In the genomic region with DNA sequence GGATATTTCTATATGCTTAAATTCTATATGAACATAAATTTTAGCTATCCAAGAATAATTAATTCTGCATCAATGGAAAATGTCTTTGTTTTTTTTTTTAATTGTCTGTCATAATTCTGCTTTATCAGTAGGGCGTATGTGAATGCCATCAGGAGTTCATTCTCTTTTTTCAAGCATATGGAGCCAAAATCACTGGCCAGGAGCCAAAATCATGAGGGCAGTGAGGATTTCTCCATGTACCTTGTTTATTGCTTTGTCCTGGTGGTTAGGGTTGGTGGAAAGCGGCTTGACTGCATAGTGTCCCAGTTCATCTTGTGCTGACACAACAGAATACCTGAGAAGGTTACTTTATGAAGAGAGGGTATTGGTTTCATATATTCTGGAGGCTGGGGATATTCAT, we compare ENCODE assay signal across 20 mouse cellular contexts.
A peak's percentile ranks its signal among the peaks of the same experiment; 100 is the strongest.
DNase-seq lines count a peak whose midpoint lies in the region; TF ChIP-seq lines count a peak whose summit lies in the region.
"Had no signal": no experiment of that assay in that cellular context is flagged by ENCODE, and none has a peak within 500 bp of the region (broad histone marks: within the 10 kb centered on the region; RNA-seq: fewer than 3 reads in every experiment).

No protein-coding gene starts in this region.

- no peak overlapping the region for H3K4me3 ChIP-seq in cerebellum, adult 2 months (replicated peaks; ENCODE audit: insufficient read depth, low read depth, low read length)
- H3K4me3 ChIP-seq: embryonic facial prominence, embryonic 12.5 days; embryonic facial prominence, embryonic 15.5 days; gastrocnemius, adult 2 months; hindbrain, embryonic 12.5 days; hindbrain, embryonic 15.5 days had no signal

- H3K27ac ChIP-seq in cerebellum, adult 2 months (ENCODE audit: insufficient read depth, low read length) = no peak overlapping the region
- H3K27ac ChIP-seq: embryonic facial prominence, embryonic 12.5 days; embryonic facial prominence, embryonic 15.5 days; gastrocnemius, adult 2 months; hindbrain, embryonic 12.5 days; hindbrain, embryonic 15.5 days had no signal

- peak; percentile 10 to 23 for DNase-seq in cerebellum, adult 2 months
- DNase-seq in cerebellum, adult 11-12 months = no peak
- peak; percentile 31 to 59 for DNase-seq in cerebellum, postnatal 25 days
- no peak for DNase-seq in cerebellum, postnatal 4 days (ENCODE audit: low spot score in 2 of 2)
- peak; percentile 16 for DNase-seq in left cerebral cortex, postnatal 4 days
- no peak for DNase-seq in left cerebral cortex, adult 9 months (ENCODE audit: low spot score in 2 of 2)
- DNase-seq: adrenal gland, postnatal 10 days; adrenal gland, postnatal 36 days; B cell, adult 2 months; forebrain, postnatal 0 days; gastrocnemius, adult 2 months; gastrocnemius, postnatal 14 days; heart, adult 11 months; kidney, adult 18-20 months; kidney, adult 9 months had no signal

- WGBS in cerebellum, adult 2 months = 22% methylated on average over 2 of the region's 2 CpGs

- no peak for TF ChIP-seq CTCF in cerebellum, adult 2 months (IDR thresholded peaks at IDR 0.05; ENCODE audit: borderline replicate concordance, insufficient read depth, low read depth, low read length)

- TF ChIP-seq POLR2A in cerebellum, adult 2 months (IDR thresholded peaks at IDR 0.05; ENCODE audit: borderline replicate concordance, insufficient read depth, low read length) = no peak

- no peaks in the 10 kb centered on the region for H3K27me3 ChIP-seq in cerebellum, adult 2 months (ENCODE audit: control insufficient read depth, insufficient read depth, low read length)
- H3K27me3 ChIP-seq: CH12.LX; embryonic facial prominence, embryonic 12.5 days; embryonic facial prominence, embryonic 15.5 days; hindbrain, embryonic 12.5 days; hindbrain, embryonic 15.5 days had no signal

- intact Hi-C loops in left cerebral cortex, postnatal 4 days (cut with DNase I) = no loop called here

- no peaks in the 10 kb centered on the region for H3K4me1 ChIP-seq in cerebellum, adult 2 months (ENCODE audit: control insufficient read depth, insufficient read depth, low read length)
- H3K4me1 ChIP-seq: embryonic facial prominence, embryonic 12.5 days; embryonic facial prominence, embryonic 15.5 days; hindbrain, embryonic 12.5 days had no signal

Comparison
In these comparisons a context has a peak if more than half of its experiments do, and no peak if none do; other contexts are left out.
1. DNase-seq: peak in cerebellum, adult 2 months (2 of 2), cerebellum, postnatal 25 days (2 of 2) and left cerebral cortex, postnatal 4 days (single experiment); none in cerebellum, adult 11-12 months (single experiment), cerebellum, postnatal 4 days (0 of 2) and left cerebral cortex, adult 9 months (0 of 2).